Mouse (Mus musculus): ENCODE results near the gene Pip4k2a. TPM values are rescaled to one million over a fixed set of nuclear protein-coding genes. Genes with fewer than 3 reads are reported as not detected.

Gene Pip4k2a
- polyA plus RNA-seq, 1 experiment: 6.3 TPM

DNA sequence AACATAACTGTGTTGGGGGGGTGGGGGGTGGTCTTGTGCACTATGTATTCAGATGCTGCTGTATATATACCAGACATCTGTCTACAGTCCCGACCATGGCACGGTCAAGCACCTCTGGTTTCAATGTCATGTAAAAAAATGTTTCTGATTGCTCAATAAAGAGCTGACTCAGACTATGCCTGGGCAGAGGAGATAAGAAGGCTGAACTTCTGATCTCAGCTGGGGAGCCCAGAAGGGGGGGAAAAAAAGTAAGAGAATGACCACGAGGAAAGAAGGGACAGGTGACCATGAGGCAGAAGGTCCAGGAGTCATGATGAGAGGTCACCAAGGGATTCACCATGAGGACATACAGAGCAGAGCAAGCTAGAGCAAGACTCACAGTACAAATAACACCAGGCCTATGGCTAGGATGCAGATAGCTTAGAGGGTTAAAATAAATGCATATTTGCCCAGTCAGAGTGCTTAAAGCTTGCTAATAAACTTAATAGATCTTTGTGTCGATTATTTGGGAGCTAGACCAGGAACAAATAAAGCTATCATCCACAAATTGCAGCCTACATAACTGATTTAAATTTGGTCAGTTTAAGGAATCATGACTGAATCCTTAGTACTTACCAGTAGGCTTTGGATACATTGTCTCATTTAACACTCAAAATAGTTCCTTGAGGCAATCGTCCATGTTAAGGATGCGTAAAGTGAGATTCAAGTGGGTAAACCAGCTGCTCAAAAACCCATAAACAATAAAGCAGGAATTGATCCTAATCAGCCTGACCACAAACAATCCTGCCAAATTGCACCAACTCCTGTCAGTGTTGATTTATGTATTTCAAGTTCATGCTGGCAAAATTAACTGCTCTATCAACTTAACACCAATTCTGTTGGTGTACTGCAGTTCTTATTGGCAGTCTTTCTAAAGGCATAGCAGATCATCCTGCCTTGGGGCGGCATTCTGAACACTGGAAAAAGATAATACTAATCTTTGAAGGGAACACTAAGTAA is 5.1 kb downstream of the Pip4k2a start:
- Histone ChIP-seq H3K4me3 (ENCODE audit: insufficient read depth, low read depth, low read length) (no peak overlapping the region), H3K27ac (replicated peaks; ENCODE audit: low read depth, low read length) (no peak overlapping the region), H3K4me1 (ENCODE audit: control insufficient read depth, insufficient read depth, insufficient read length, low read length) (no peaks in the 10 kb centered on the region)

DNA sequence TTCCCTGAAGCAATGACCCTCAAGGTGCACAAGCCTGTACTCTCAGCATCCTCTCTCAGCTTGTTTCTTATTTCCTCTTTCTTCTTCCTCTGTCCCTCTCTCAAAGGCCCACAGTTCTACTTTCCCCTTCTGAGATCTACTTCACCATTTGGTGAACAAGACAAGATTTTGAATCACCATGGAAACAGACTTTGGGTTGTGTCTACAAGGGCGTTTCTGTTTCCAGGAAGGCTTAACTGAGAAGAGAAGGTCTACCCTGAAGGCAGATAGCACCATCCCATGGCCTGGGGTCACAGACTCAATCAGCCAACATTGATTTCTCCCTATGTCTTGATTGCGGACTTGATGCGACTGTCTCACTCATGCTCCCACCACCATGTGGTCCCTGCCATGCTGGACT is 9.0 kb downstream of the Pip4k2a start:
- Histone ChIP-seq H3K4me1 (ENCODE audit: control insufficient read depth, insufficient read depth, insufficient read length, low read length) (no peaks in the 10 kb centered on the region), H3K27ac (replicated peaks; ENCODE audit: low read depth, low read length) (no peak overlapping the region), H3K4me3 (ENCODE audit: insufficient read depth, low read depth, low read length) (no peak overlapping the region)

DNA sequence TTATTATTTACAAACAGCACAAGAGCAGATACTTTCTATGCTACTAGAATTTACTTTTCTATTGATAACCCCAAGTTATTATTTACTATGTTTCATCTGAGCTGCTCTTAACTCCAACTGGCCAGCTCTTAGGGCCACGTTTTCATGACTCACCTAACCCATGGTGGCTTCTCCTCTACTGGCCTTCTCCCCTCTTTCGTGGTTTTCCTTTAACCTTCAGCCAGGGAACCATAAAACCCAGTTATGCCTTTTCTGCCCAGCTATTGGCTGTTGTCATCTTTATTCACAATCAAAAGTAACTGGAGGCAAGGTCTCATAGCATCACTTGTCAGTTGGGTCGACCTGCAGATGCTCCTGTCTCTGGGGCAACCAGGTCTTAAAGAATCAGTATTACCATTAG is 12.4 kb downstream of the Pip4k2a start:
- Histone ChIP-seq H3K4me3 (ENCODE audit: insufficient read depth, low read depth, low read length) (no peak overlapping the region), H3K27ac (replicated peaks; ENCODE audit: low read depth, low read length) (no peak overlapping the region), H3K4me1 (ENCODE audit: control insufficient read depth, insufficient read depth, insufficient read length, low read length) (peaks cover 2% of the 10 kb centered on the region; the same call in 1 of the 2 replicates)

DNA sequence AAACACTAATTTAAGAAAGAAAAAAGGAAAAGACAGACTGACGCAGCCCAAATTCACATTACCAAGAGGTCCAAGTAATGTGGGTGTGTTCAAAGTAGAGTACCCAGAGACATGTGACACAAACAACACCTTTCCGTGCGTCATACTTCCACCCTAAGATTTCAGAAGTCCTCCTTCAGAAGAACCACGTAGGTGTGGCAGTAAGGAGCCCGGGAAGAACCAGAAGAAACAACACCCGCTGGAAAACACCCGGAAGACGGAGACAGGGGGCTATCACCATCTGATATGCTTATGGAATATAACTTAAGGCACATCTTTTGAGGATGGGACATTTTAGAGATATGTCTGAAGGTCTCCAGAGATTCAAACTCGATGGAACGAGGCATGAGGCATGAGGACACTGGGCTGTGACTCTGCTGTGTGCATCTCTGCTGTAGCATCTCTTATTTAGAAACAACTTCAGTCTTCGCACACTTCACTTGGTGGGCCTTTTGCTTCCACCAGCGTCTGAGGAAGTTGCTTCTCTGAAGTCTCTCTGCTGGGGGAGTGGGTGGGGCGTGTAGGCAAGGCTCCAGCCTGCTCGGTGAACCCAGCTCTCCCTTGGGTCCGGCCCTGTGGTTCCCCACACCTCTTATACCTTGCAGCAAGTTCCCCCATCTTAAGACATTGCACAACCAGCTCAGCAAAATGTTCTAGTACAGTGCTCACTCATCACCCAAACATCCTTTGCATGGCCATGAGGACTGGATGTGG is 13.7 kb downstream of the Pip4k2a start:
- H3K4me1 ChIP-seq (ENCODE audit: control insufficient read depth, insufficient read depth, insufficient read length, low read length): peaks cover 2% of the 10 kb centered on the region
- no peak overlapping the region for H3K4me3 ChIP-seq (ENCODE audit: insufficient read depth, low read depth, low read length)
- H3K27ac ChIP-seq (replicated peaks; ENCODE audit: low read depth, low read length): no peak overlapping the region

DNA sequence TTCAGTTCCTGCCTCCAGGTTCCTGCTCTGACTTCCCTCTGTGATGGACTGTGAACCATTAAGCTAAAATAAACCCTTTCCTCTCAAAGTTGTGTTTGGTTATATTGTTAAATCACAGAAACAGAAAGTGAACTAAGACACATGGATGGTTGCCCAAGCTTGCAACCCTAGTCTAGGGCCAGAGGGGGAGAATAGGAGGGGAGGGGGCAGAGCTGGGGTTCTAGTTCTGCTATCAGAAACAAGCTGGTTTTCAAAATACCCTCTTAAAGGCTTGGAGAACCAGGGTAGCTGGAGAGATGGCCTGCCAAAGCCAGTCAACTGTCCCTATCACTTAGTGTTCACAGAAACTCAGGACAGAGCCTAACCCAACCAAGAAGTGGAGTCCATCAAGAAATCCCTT is 14.4 kb downstream of the Pip4k2a start:
- H3K4me1 ChIP-seq (ENCODE audit: control insufficient read depth, insufficient read depth, insufficient read length, low read length): peaks cover 2% of the 10 kb centered on the region
- H3K27ac ChIP-seq (replicated peaks; ENCODE audit: low read depth, low read length): no peak overlapping the region
- H3K4me3 ChIP-seq (ENCODE audit: insufficient read depth, low read depth, low read length): no peak overlapping the region

DNA sequence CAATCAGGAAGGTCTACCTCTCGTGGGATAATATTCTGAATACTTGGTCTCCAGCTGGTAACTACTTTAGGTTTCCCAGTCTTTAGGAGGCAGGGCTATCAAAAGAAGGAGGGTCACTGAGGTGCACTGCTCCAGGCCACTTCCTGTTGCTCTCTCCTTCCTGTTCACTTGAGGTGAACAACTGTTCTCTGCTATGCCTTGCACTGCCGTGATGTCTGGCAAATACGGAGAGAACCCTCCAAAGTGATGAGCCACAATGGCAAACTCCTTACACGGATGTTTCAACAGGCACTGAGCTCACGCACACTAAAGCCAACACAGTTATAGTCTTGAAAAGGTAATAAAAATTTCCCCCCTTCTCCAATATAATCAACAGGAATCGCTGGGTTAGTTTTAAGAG is 15.3 kb downstream of the Pip4k2a start:
- H3K4me3 ChIP-seq (ENCODE audit: insufficient read depth, low read depth, low read length): no peak overlapping the region
- no peak overlapping the region for H3K27ac ChIP-seq (replicated peaks; ENCODE audit: low read depth, low read length)
- peaks cover 4% of the 10 kb centered on the region for H3K4me1 ChIP-seq (ENCODE audit: control insufficient read depth, insufficient read depth, insufficient read length, low read length)

DNA sequence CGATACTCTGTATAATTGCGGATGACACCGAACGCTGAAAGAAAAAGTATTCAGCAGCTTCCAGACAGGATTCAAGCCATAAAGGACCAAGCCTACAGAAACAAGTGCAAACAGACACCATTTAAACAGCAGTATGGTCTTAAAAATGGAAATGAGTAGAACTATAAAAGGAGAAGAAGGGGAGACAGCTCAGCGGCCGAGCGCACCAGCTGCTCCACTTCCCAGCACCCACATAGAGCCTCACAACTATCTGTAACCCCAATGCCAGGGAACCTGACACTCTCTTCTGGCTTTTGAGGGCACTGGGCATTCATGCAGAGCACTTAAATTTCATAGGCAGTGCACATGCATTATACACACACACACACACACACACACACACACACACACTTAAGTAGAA is 18.3 kb downstream of the Pip4k2a start:
- Histone ChIP-seq H3K27ac (replicated peaks; ENCODE audit: low read depth, low read length) (no peak overlapping the region), H3K4me3 (ENCODE audit: insufficient read depth, low read depth, low read length) (no peak overlapping the region), H3K4me1 (ENCODE audit: control insufficient read depth, insufficient read depth, insufficient read length, low read length) (peaks cover 6% of the 10 kb centered on the region)

DNA sequence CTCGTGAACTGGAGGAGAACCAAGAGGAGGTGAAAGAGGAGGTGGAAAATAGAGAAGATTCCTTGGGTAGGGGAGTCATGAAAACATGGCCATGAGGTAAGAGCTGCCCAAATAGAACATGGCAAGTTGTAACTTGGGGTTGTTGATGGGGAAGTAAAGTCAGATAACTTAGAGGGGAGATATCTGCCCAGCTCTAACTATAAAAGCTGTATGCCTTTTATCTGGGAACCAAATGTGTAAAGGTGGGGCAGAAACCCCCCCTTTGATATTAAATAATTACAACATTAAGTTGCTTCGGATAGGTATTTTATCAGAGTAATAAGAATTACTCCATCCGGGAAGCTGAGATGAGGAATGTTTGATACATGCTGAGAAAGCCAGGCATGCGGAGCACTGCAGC is 18.9 kb downstream of the Pip4k2a start:
- Histone ChIP-seq H3K4me1 (ENCODE audit: control insufficient read depth, insufficient read depth, insufficient read length, low read length) (peaks cover 6% of the 10 kb centered on the region), H3K27ac (replicated peaks; ENCODE audit: low read depth, low read length) (no peak overlapping the region), H3K4me3 (ENCODE audit: insufficient read depth, low read depth, low read length) (no peak overlapping the region)

DNA sequence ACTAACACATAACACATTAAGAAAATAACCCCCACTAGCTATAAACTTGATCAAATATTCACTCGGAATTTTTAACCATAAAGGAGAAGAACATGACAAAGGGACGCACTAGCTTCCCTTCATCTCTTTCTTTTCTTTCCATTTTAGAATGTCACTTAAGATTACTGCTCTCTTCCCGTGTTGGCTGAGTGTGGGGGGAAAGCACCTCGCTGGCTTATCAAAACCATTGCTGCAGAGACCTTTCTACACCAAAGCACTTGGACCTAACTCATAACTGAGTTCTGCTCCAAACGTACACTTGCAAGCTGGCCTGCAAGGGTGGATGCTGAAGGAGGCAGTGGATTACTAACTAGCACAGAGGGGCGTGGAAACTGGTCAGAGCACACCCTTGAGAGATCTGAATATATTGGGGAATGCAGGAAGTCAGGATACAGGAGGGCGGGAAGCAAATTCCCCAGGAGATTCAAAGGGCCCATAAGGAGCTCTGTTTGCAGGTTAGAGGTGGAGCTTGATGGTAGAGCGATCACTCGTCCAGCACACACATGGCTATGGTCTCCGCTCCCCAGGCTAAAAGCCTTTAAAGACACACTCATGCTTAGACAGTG is 20.6 kb downstream of the Pip4k2a start:
- no peak overlapping the region for H3K4me3 ChIP-seq (ENCODE audit: insufficient read depth, low read depth, low read length)
- H3K4me1 ChIP-seq (ENCODE audit: control insufficient read depth, insufficient read depth, insufficient read length, low read length): peaks cover 4% of the 10 kb centered on the region
- H3K27ac ChIP-seq (replicated peaks; ENCODE audit: low read depth, low read length): no peak overlapping the region

DNA sequence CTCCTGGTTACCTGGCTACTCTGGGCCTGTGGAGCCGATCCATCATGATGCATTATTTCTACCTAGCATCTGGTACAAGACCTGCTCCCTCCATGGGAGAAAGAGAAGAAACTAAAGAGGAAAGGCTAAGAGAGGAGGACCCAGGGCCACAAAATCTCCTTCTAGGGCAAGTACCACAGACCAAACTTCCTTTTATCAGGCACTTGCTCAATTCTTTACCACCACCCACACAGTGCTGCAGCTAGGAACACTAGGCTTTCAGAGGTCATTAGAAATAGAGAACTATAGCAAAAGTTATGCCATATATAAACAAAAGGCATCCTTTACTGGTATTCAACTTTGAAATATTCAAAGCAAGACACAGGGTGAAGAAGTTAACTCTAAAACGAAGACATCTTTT is 21.8 kb downstream of the Pip4k2a start:
- no peak overlapping the region for H3K27ac ChIP-seq (replicated peaks; ENCODE audit: low read depth, low read length)
- H3K4me3 ChIP-seq (ENCODE audit: insufficient read depth, low read depth, low read length): no peak overlapping the region

DNA sequence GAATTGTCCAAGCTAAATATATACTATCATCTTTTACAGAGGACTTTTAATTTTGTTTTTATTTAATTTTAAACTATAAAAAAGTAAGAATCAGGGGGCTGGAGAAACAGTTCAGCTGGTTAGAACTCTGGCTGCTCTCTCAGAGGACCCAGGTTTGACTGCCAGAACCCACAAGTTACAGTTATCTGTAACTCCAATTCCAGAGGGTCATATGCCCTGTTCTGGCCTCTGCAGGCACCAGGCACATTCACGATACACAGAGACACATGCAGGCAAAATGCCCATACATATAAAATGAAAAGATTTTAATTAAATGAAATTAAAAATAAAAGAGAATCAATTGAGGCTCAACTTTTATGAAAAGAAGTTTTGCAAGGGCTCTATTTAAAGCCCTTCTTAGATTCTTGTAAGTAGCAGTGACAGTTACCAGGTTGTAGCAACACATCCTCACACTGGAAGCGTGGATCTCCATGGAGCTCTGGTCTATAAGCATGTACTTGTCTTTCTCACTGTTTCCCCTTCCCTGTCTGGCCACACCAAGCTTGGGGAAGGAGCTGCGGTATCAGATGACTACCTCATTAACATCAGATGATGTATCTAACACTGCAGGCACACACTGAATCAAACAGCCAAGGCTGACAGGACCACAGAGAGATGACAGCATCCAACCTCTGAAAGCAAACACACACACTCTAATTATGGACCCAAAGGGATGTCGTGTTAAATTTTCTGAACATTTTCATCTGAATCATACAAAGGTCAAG is 22.9 kb downstream of the Pip4k2a start:
- no peak overlapping the region for H3K27ac ChIP-seq (replicated peaks; ENCODE audit: low read depth, low read length)
- peaks cover 4% of the 10 kb centered on the region for H3K4me1 ChIP-seq (ENCODE audit: control insufficient read depth, insufficient read depth, insufficient read length, low read length)
- no peak overlapping the region for H3K4me3 ChIP-seq (ENCODE audit: insufficient read depth, low read depth, low read length)

More for the DNA sequence above, 21.8 kb downstream of the Pip4k2a start:
- peaks cover 4% of the 10 kb centered on the region for H3K4me1 ChIP-seq (ENCODE audit: control insufficient read depth, insufficient read depth, insufficient read length, low read length)

DNA sequence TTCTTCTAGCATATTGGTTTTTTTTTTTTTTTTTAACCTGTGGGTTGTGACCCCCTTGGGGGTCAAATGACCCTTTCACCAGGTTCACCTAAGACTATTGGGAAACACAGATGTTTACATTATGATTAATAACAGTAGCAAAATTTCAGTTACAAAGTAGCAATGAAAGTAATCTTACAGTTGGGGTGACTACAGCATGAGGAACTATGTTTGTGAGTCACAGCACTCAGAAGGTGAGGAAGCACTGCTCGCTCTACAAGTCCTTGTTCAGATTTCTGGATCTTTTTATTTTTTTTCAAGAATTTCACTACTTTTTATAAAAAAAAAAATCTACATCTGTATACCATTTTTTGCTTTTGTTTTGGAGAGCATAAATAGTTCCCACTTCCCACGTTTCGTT is 26.4 kb downstream of the Pip4k2a start:
- H3K27ac ChIP-seq (replicated peaks; ENCODE audit: low read depth, low read length): no peak overlapping the region
- peaks cover 2% of the 10 kb centered on the region; the same call in 1 of the 2 replicates for H3K4me1 ChIP-seq (ENCODE audit: control insufficient read depth, insufficient read depth, insufficient read length, low read length)
- no peak overlapping the region for H3K4me3 ChIP-seq (ENCODE audit: insufficient read depth, low read depth, low read length)

DNA sequence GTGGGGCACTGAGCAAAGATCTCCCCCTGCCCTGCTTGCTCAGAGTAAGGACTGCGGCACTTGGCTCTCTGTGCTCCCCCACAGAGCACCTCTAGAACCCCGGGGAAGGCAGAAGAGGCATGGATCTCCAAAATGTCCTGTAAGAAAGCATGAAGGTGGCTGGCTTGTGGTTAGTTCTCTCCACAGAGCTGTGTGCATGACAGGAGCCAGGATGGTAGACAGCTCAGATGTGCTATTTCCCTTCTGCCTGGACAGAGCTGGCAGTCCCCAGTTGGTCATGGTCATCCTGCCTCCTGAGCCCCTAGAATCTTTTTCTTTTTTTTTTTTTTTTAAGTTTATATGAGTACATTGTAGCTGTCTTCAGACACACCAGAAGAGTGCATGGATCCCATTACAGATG is 27.5 kb downstream of the Pip4k2a start:
- no peak overlapping the region for H3K4me3 ChIP-seq (ENCODE audit: insufficient read depth, low read depth, low read length)
- H3K27ac ChIP-seq (replicated peaks; ENCODE audit: low read depth, low read length): no peak overlapping the region
- H3K4me1 ChIP-seq (ENCODE audit: control insufficient read depth, insufficient read depth, insufficient read length, low read length): peaks cover 2% of the 10 kb centered on the region; the same call in 1 of the 2 replicates

DNA sequence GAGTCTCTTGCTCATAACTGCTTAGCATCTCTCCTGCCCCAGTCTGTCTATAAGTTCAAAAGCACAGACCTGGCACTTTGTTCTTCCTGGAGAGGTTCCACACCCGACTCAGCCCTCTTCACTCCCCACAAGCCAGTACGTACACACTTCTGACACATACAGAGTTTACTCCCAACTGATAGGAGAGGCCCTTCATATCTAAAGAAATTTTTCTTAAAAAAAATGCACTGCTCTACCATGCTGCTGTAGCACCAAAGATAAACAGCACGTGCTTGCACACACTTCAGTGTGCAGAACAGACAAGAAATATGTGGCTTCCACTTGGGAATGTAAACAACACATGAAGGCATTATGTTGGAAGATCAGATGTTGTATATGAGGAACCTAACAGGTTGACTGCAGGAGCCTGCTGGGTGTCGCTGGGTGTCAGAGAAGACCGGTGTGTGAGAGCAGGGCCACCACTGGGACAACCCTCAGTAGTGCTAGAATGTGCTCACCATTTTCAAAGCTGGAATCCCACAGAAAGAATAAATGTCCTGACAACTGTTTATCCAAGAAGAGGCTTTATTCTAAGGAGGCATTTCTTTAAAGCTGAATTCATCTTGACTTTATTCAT is 28.8 kb downstream of the Pip4k2a start:
- no peak overlapping the region for H3K4me3 ChIP-seq (ENCODE audit: insufficient read depth, low read depth, low read length)
- H3K4me1 ChIP-seq (ENCODE audit: control insufficient read depth, insufficient read depth, insufficient read length, low read length): peaks cover 4% of the 10 kb centered on the region; the same call in 1 of the 2 replicates
- H3K27ac ChIP-seq (replicated peaks; ENCODE audit: low read depth, low read length): no peak overlapping the region

Data from brown adipose tissue, adult 24 weeks (tissue).